In genomic region chr2:73425822-73426221, GRCm38 (mm10) we compare ENCODE assay signal across 21 mouse cellular contexts. TPM values are rescaled to one million over a fixed set of nuclear protein-coding genes. Genes with fewer than 3 reads are reported as not detected.
DNase-seq lines count a peak whose midpoint lies in the region; TF ChIP-seq lines count a peak whose summit lies in the region.
"Had no signal": no experiment of that assay in that cellular context is flagged by ENCODE, and none has a peak within 500 bp of the region (broad histone marks: within the 10 kb centered on the region; RNA-seq: fewer than 3 reads in every experiment).

No protein-coding gene starts in this region.

- TF ChIP-seq CTCF in lung, adult 2 months (IDR thresholded peaks at IDR 0.05; ENCODE audit: insufficient read depth, low read length): no peak

- in situ Hi-C loops in ES-E14 (cut with MboI; ENCODE audit: low sequenced_read_pairs in 2 of 2, unreplicated experiment in 2 of 2): no loop called here

- no peaks in the 10 kb centered on the region for H3K9me3 ChIP-seq in ES-E14 (ENCODE audit: control insufficient read depth, insufficient read depth, low read depth, low read length)
- H3K9me3 ChIP-seq: embryonic facial prominence, embryonic 10.5 days; embryonic facial prominence, embryonic 13.5 days; forebrain, embryonic 12.5 days; forebrain, embryonic 15.5 days; hindbrain, embryonic 12.5 days; hindbrain, embryonic 15.5 days had no signal

- peak overlapping the region; percentile 4; the same call in 1 of the 2 replicates for H3K9ac ChIP-seq in ES-E14 (ENCODE audit: insufficient read depth, low read depth, low read length, poor library complexity, severe bottlenecking)
- H3K9ac ChIP-seq: embryonic facial prominence, embryonic 13.5 days; forebrain, embryonic 12.5 days; forebrain, embryonic 15.5 days; hindbrain, embryonic 12.5 days; hindbrain, embryonic 15.5 days had no signal

- no peak overlapping the region for H3K4me3 ChIP-seq in lung, adult 2 months (replicated peaks; ENCODE audit: extremely low read depth, low read depth, low read length)
- no peak overlapping the region for H3K4me3 ChIP-seq in ES-E14 (ENCODE audit: insufficient read depth in 1 of 2, low read depth in 1 of 2, low read length in 2 of 2, poor library complexity in 1 of 2, severe bottlenecking in 1 of 2)
- H3K4me3 ChIP-seq: embryonic facial prominence, embryonic 10.5 days; embryonic facial prominence, embryonic 13.5 days; erythroblast, embryonic 14.5 days; forebrain, embryonic 12.5 days; forebrain, embryonic 15.5 days; hindbrain, embryonic 12.5 days; hindbrain, embryonic 15.5 days had no signal

- H3K36me3 ChIP-seq in ES-E14 (ENCODE audit: control insufficient read depth, insufficient read depth, low read length, poor library complexity, severe bottlenecking): no peaks in the 10 kb centered on the region
- H3K36me3 ChIP-seq: embryonic facial prominence, embryonic 10.5 days; embryonic facial prominence, embryonic 13.5 days; forebrain, embryonic 12.5 days; forebrain, embryonic 15.5 days; hindbrain, embryonic 12.5 days; hindbrain, embryonic 15.5 days had no signal

- H3K4me1 ChIP-seq in lung, adult 2 months (ENCODE audit: control insufficient read depth, insufficient read depth, low read length): no peaks in the 10 kb centered on the region; the same call in 1 of the 2 replicates
- 0 out of 4 replicates have a peak, but pooled peaks cover 0 to 2% of the 10 kb centered on the region in 2 experiments for H3K4me1 ChIP-seq in ES-E14 (ENCODE audit: control insufficient read depth in 2 of 2, insufficient read depth in 2 of 2, low read length in 2 of 2, poor library complexity in 1 of 2)
- H3K4me1 ChIP-seq: hindbrain, embryonic 12.5 days; hindbrain, embryonic 15.5 days had no signal

- WGBS in lung, adult 2 months: 69% methylated on average over 14 of the region's 14 CpGs

- no peak for TF ChIP-seq POLR2A in lung, adult 2 months (IDR thresholded peaks at IDR 0.05; ENCODE audit: borderline replicate concordance, extremely low read depth, low read depth, low read length)

- no peak overlapping the region for H3K27ac ChIP-seq in ES-E14 (ENCODE audit: insufficient read depth, low read depth, low read length, poor library complexity, severe bottlenecking)
- H3K27ac ChIP-seq: embryonic facial prominence, embryonic 10.5 days; embryonic facial prominence, embryonic 13.5 days; forebrain, embryonic 12.5 days; forebrain, embryonic 15.5 days; hindbrain, embryonic 12.5 days; hindbrain, embryonic 15.5 days had no signal

- peak; percentile 60 to 78 for DNase-seq in lung, adult 18-20 months
- no peak for DNase-seq in lung, adult 2 months
- no peak for DNase-seq in ES-E14 (ENCODE audit: low read depth, low spot score)
- DNase-seq in lung, postnatal 25 days (ENCODE audit: low spot score): peak; percentile 50
- DNase-seq in kidney, postnatal 10 days: no peak
- no peak for DNase-seq in layer of hippocampus, adult 18-20 months (ENCODE audit: low spot score in 2 of 2)
- DNase-seq: adrenal gland, adult 8-10 months; adrenal gland, postnatal 25 days; cerebellum, adult 11-12 months; cerebellum, adult 8-10 months; cerebellum, postnatal 10 days; cerebellum, postnatal 36 days; embryo, embryonic 11 days; gastrocnemius, postnatal 25 days had no signal

TF ChIP-seq in ES-E14, 5 proteins besides CTCF, POLR2A, EP300 and RAD21:
- TF ChIP-seq ZNF384 (IDR thresholded peaks at IDR 0.05; ENCODE audit: low read depth, low read length) (no peak), CHD2 (IDR thresholded peaks at IDR 0.05; ENCODE audit: low read depth, low read length) (no peak), MAFK (IDR thresholded peaks at IDR 0.05; ENCODE audit: insufficient read depth, low read depth, low read length) (no peak), ZC3H11A (IDR thresholded peaks at IDR 0.05; ENCODE audit: borderline replicate concordance, low read depth, low read length) (no peak), HCFC1 (IDR thresholded peaks at IDR 0.05; ENCODE audit: borderline replicate concordance, insufficient read depth, low read length) (no peak)

RNA-seq across cellular contexts. Expression of gene Gpr155, which starts 39.5 kb away (rescaled TPM):
- polyA plus RNA-seq in lung, adult 2 months (2012; rRNA removed): 16.4 and 20.8 TPM in 2 replicates
- total RNA-seq in ES-E14 (2012; rRNA removed): 1.9 and 2.3 TPM in 2 replicates
- 10 to 100 TPM; 52.1 to 58.5 TPM for total RNA-seq in layer of hippocampus, adult 18-20 months (2021)

Comparison
In these comparisons a context has a peak if more than half of its experiments do, and no peak if none do; other contexts are left out.
1. DNase-seq: peak in lung, adult 18-20 months (2 of 2) and lung, postnatal 25 days (single experiment); none in lung, adult 2 months (single experiment), ES-E14 (single experiment), kidney, postnatal 10 days (single experiment) and layer of hippocampus, adult 18-20 months (0 of 2).
2. RNA of gene Gpr155, which starts 39.5 kb away (total RNA-seq): 52.1 to 58.5 TPM in layer of hippocampus, adult 18-20 months; 1.9 to 2.3 TPM in ES-E14; every median in the first group is over 10 times any median in the second.